Mouse (Mus musculus) neural tube, postnatal 0 days (tissue): ENCODE results near the gene Naa16. TPM values are rescaled to one million over a fixed set of nuclear protein-coding genes. Genes with fewer than 3 reads are reported as not detected.

Experiments
- polyA plus RNA-seq: library from polyadenylated mRNA; unstranded; fragments of >200 nt; fragmentation: Nextera tagmentation; extraction: Ambion mirVana; gene quantifications from 2 replicates; pipeline ENCODE4 v1.2.1, GENCODE M21; 2015

The Naa16 gene
- 13.2 and 13.5 TPM in 2 replicates for polyA plus RNA-seq

DNA sequence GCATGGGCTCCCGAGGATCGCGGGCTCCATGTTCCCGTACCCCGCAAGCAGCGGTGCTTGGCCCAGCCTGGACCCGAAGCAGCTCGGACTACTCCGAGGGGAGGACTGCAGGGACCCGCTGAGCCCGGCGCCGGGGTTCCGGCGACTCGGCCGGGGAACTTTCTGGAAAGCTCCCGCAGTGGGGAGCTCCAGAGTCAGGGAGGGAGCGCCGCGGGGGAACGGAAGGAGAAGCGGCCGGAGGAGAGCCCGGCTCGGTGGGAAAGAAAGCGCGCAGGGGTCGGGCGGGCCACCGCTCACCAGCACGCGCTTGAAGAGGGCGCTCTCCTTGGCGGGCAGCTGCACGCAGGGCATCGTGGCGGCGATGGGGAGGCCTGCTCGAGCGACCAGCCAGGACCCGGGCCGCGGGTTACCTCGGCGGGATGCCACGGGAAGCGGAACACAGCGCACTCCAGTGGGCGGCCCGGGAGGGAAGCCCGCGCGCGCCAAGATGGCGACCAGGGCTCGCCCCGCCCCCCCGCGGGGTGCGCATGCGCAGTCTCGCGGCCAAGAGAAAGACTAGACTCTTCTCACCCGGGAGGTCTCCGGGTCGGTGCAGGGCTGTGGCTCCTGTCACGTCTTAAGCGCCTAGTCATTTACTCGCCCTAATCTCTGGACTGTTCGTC, at the start of gene Naa16:
Gene Naa16, minus strand, starts transcription at position 514 of the 662 bp plus-strand sequence.

GRCm38 (mm10) chr14:79425979-79426729, 35.6 kb upstream of the Naa16 start, which contains the start of gene Kbtbd7:
TSS of gene Kbtbd7 (plus strand) at chr14:79426511.

DNA sequence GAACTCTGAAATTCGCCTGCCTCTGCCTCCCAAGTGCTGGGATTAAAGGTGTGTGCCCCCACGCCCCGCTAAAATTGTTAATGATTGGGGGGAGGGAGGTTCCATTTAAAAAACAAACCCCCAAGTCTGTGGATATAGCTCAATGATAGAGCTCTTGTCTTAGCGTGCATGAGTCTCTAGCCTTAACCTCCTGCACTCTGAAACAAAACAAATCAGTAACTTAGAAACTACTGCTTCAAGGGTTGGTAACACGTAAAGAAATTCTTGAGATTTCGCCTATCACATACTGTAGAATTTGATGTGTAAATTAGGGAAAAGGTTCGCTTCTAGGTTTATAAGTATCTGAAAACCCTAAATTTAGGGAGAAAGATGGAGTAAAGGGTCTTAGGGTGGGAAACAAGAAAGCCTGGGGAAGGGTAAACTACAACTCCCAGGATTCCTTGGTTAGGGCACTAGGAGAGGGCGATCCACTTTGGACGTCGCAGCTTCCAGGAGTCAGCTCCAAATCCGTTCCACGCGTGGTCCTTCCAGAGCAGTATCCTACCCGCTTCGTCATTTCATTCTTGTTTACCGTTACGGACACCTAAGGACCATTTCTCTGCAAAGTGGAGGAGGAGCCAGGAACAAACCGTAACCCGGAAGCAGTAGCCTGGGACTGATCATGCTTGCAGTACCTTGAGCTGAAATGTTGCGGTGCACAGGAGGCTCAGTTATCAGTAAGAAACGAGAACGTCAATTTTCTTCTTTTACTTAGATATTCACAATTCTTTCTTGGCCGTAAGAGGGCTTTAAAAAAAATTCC, 6.9 kb upstream of the Naa16 start, which contains the start of gene Mtrf1:
Gene Mtrf1, plus strand, starts transcription at position 452 of the 802 bp plus-strand sequence.

GRCm38 (mm10) chr14:79301466-79301875, 89.1 kb downstream of the Naa16 start, which contains the start of gene Rgcc:
TSS of gene Rgcc (minus strand) at chr14:79301645.

Other genes starting within 250 kb of the Naa16 start
- not detected in 2 replicates for gene Zfp957, start 143.4 kb downstream of the Naa16 start, polyA plus RNA-seq
- gene Rgcc, start 89.1 kb downstream of the Naa16 start, polyA plus RNA-seq = 64.7 and 73.2 TPM in 2 replicates
- 11.9 and 12.1 TPM in 2 replicates for gene Mtrf1, start 7.0 kb upstream of the Naa16 start, polyA plus RNA-seq
- 12.8 TPM in 2 replicates for gene Kbtbd7, start 35.7 kb upstream of the Naa16 start, polyA plus RNA-seq
- gene Kbtbd6, start 61.1 kb upstream of the Naa16 start, polyA plus RNA-seq = 1.2 TPM in 2 replicates
- gene Elf1, start 90.4 kb upstream of the Naa16 start, polyA plus RNA-seq = 3.4 and 4.4 TPM in 2 replicates
- 46.1 and 46.6 TPM in 2 replicates for gene Wbp4, start 90.7 kb upstream of the Naa16 start, polyA plus RNA-seq
- 74.9 and 87.9 TPM in 2 replicates for gene Sugt1, start 196.9 kb upstream of the Naa16 start, polyA plus RNA-seq